Mouse (Mus musculus) C2C12 (cell line): Measurements from ENCODE around the gene Dazap2. TPM values are rescaled to one million over a fixed set of nuclear protein-coding genes. Genes with fewer than 3 reads are reported as not detected.

Experiments used
- H3K27me3 ChIP-seq: one replicate; pipeline ENCODE4 v1.6.1; 2011; ENCODE audit not compliant: control insufficient read depth, insufficient read depth, insufficient read length
- H3K36me3 ChIP-seq: one replicate; pipeline ENCODE4 v1.6.1; 2011; ENCODE audit not compliant: control insufficient read depth, insufficient read depth
- H3K4me3 ChIP-seq: one replicate; pipeline ENCODE4 v1.5.1; 2011; ENCODE audit warnings: mild to moderate bottlenecking, control low read depth; ENCODE audit not compliant: poor library complexity, insufficient read depth, severe bottlenecking
- H3K79me2 ChIP-seq: one replicate; pipeline ENCODE4 v1.6.1; 2011; ENCODE audit not compliant: control insufficient read depth, insufficient read depth
- H3K79me3 ChIP-seq: one replicate; pipeline ENCODE4 v1.6.1; 2011; ENCODE audit warnings: low read depth, control low read depth
- H3ac ChIP-seq: one replicate; pipeline ENCODE3; 2011; ENCODE audit warnings: low read depth; ENCODE audit not compliant: control insufficient read depth, insufficient read length
- CEBPB ChIP-seq: IDR thresholded peaks from one replicate; pipeline ENCODE4 v1.6.1; 2011; ENCODE audit warnings: low read depth, mild to moderate bottlenecking, control low read depth, moderate library complexity
- CTCF ChIP-seq: IDR thresholded peaks from one replicate; pipeline ENCODE4 v1.5.1; 2011; ENCODE audit not compliant: control insufficient read depth, insufficient read depth, insufficient read length
- FOSL1 ChIP-seq: IDR thresholded peaks from one replicate; pipeline ENCODE4 v1.8.0; 2011; ENCODE audit warnings: mild to moderate bottlenecking, low read length; ENCODE audit not compliant: poor library complexity, insufficient read depth, severe bottlenecking
- MAX ChIP-seq: IDR thresholded peaks from one replicate; pipeline ENCODE4 v1.6.1; 2011; ENCODE audit warnings: mild to moderate bottlenecking, control low read depth
- MYOD1 ChIP-seq: IDR thresholded peaks from one replicate; pipeline ENCODE4 v1.6.1; 2011; ENCODE audit warnings: low read depth; ENCODE audit not compliant: control insufficient read depth, insufficient read length
- MYOG ChIP-seq: IDR thresholded peaks from one replicate; pipeline ENCODE4 v1.6.1; 2011; ENCODE audit not compliant: control insufficient read depth, insufficient read length; ENCODE audit errors: extremely low read depth
- USF1 ChIP-seq: IDR thresholded peaks from one replicate; pipeline ENCODE4 v1.6.1; 2011; ENCODE audit warnings: low read depth, mild to moderate bottlenecking, control low read depth, moderate library complexity
- microRNA-seq: library from miRNA; unstranded; fragments of <30 nt; microRNA quantifications from one replicate; pipeline ENCODE4, GENCODE M21; 2019; ENCODE audit warnings: borderline microRNAs expressed
- polyA plus RNA-seq: library from polyadenylated mRNA; unstranded; fragments of >200 nt; fragmentation: generic; extraction: Trizol; gene quantifications from one replicate; pipeline ENCODE4 v1.2.1, GENCODE M21; 2012; ENCODE audit warnings: missing spikeins

Gene Dazap2
- polyA plus RNA-seq, 1 experiment: 142 TPM

GRCm38 (mm10) chr15:100667420-100667819 lies 52.3 kb downstream of the Dazap2 start:
- H3K4me3 ChIP-seq: no peak overlapping the region
- H3K36me3 ChIP-seq: no peaks in the 10 kb centered on the region
- no peaks in the 10 kb centered on the region for H3K79me3 ChIP-seq
- H3K27me3 ChIP-seq: peaks cover 15% of the 10 kb centered on the region
- no peaks in the 10 kb centered on the region for H3K79me2 ChIP-seq
- TF ChIP-seq CTCF: no peak
- no peak for TF ChIP-seq FOSL1
- no peak for TF ChIP-seq CEBPB
- no peak for TF ChIP-seq MAX
- TF ChIP-seq USF1: no peak
- no peak for TF ChIP-seq MYOG
- TF ChIP-seq MYOD1: no peak
- H3ac ChIP-seq: no peak overlapping the region

GRCm38 (mm10) chr15:100667871-100668545 lies 52.9 kb downstream of the Dazap2 start:
- Histone ChIP-seq H3ac (no peak overlapping the region), H3K79me2 (no peaks in the 10 kb centered on the region)
- TF ChIP-seq MYOG (no peak), MAX (no peak), MYOD1 (no peak), CEBPB (no peak), FOSL1 (no peak), CTCF (no peak), USF1 (no peak)

GRCm38 (mm10) chr15:100669337-100669736 lies 54.2 kb downstream of the Dazap2 start, which contains the start of gene Bin2:
TSS of gene Bin2 (minus strand) at chr15:100669553.
- H3ac ChIP-seq: no peak within 1 kb of the TSS

More at GRCm38 (mm10) chr15:100667871-100668545, 52.9 kb downstream of the Dazap2 start:
- H3K36me3 ChIP-seq: no peaks in the 10 kb centered on the region
- no peaks in the 10 kb centered on the region for H3K79me3 ChIP-seq
- no peak overlapping the region for H3K4me3 ChIP-seq
- peaks cover 15% of the 10 kb centered on the region for H3K27me3 ChIP-seq

GRCm38 (mm10) chr15:100670004-100670403 lies 54.9 kb downstream of the Dazap2 start:
- TF ChIP-seq CEBPB (no peak), MYOG (no peak), CTCF (no peak), USF1 (no peak), MYOD1 (no peak), FOSL1 (no peak), MAX (no peak)
- Histone ChIP-seq H3K4me3 (no peak overlapping the region), H3K79me2 (no peaks in the 10 kb centered on the region), H3K36me3 (peaks cover 11% of the 10 kb centered on the region), H3ac (no peak overlapping the region), H3K79me3 (no peaks in the 10 kb centered on the region), H3K27me3 (peaks cover 12% of the 10 kb centered on the region)

More at GRCm38 (mm10) chr15:100669337-100669736, 54.2 kb downstream of the Dazap2 start, which contains the start of gene Bin2:
- Histone ChIP-seq H3K79me2 (no peaks in the 10 kb centered on the region), H3K79me3 (no peaks in the 10 kb centered on the region), H3K36me3 (peaks cover 4% of the 10 kb centered on the region), H3K4me3 (no peak within 1 kb of the TSS), H3K27me3 (peaks cover 15% of the 10 kb centered on the region)
- TF ChIP-seq MYOG (no peak), CTCF (no peak), USF1 (no peak), FOSL1 (no peak), CEBPB (no peak), MYOD1 (no peak), MAX (no peak)

Small RNA genes lying within 50 kb of the gene (microRNA-seq; reads per million reads assigned to microRNA genes)
- gene Mir6961: not detected

Other genes starting within 250 kb of the Dazap2 start
- 0.02 TPM for gene Gm5475, start 193.2 kb upstream of the Dazap2 start, polyA plus RNA-seq
- 34.3 TPM for gene Slc11a2, start 190.3 kb upstream of the Dazap2 start, polyA plus RNA-seq
- 34.0 TPM for gene Letmd1, start 146.3 kb upstream of the Dazap2 start, polyA plus RNA-seq
- 11.6 TPM for gene Csrnp2, start 119.9 kb upstream of the Dazap2 start, polyA plus RNA-seq
- gene Tfcp2, start 63.3 kb upstream of the Dazap2 start, polyA plus RNA-seq: 10.3 TPM
- 5.5 TPM for gene Pou6f1, start 15.4 kb upstream of the Dazap2 start, polyA plus RNA-seq
- 0.21 TPM for gene Smagp, start 21.6 kb downstream of the Dazap2 start, polyA plus RNA-seq
- not detected for gene Bin2, start 54.2 kb downstream of the Dazap2 start, polyA plus RNA-seq
- gene Cela1, start 72.6 kb downstream of the Dazap2 start, polyA plus RNA-seq: 32.1 TPM
- 0.29 TPM for gene Galnt6, start 114.0 kb downstream of the Dazap2 start, polyA plus RNA-seq
- 11.9 TPM for gene Slc4a8, start 146.4 kb downstream of the Dazap2 start, polyA plus RNA-seq